Mouse (Mus musculus): ENCODE results near the gene Slc51b. TPM values are rescaled to one million over a fixed set of nuclear protein-coding genes. Genes with fewer than 3 reads are reported as not detected.

Gene Slc51b
- not detected in 2 replicates for total RNA-seq (2014; fragmentation: Nextera tagmentation)
- total RNA-seq (2017) = not detected in 2 replicates

DNA sequence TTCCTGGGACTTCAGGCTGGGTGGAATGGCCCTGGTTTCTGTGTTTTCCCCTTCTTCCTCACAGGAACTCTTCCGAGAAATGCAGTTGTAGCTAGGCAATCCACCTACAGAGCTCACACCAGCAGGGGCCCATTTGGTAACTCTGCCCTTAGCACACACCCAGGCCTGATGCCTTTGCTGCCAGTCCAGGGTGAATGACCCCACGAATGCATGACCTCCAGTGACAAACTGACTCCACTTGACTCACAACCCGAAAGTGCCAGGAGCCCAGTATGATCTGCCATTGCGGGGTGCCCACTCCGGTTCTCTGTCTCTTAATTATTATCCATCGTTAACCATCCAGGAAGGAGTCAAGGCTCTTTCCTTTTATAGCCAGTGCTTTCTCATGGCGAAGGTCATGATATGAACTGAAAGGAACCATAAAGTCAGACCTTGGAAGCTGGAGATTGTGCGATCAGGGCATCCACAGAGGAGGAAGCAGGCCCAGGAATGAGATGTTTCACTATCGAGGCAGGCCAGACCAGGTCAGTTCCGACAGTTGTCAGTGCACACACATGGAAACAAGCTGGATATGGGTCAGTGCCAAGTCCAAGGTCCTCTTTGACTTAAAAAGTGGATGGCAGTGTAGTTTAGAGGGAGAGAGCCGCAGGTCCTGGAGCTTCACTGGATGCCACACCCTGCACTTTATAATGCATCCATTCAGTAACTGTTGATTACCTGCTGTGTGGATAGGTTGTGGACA, at the start of gene Slc51b:
Slc51b (minus strand) TSS at position 196 of the 742 bp plus-strand sequence.
- no peak for ATAC-seq (replicated peaks; ENCODE audit: poor library complexity, severe bottlenecking)

- ATAC-seq (replicated peaks; ENCODE audit: poor library complexity, severe bottlenecking) = no peak
Observed at GRCm38 (mm10) chr9:65467686-65468085, 44.9 kb upstream of the Slc51b start.

DNA sequence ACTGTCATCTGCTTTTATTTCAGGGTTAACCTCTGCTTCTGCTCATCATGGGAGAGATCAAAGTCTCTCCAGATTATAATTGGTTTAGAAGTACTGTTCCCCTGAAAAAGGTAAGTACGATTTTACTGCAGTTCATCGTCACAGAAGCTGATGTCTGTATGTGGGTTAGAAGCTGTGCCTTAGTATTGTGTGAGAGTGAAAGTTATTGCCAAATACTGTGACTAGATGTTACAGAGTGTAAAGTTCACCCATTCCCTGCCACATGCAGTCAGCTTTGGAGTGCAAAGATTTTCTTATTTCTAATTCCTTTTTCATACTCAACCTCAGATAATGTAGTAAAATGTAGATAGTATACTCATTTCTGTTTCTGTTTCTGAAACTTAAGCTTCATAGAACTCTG, 42.5 kb upstream of the Slc51b start:
- ATAC-seq (replicated peaks; ENCODE audit: poor library complexity, severe bottlenecking) = no peak

- no peak for ATAC-seq (replicated peaks; ENCODE audit: poor library complexity, severe bottlenecking)
Observed at GRCm38 (mm10) chr9:65464161-65464560, 41.4 kb upstream of the Slc51b start.

GRCm38 (mm10) chr9:65462544-65462943, 39.8 kb upstream of the Slc51b start:
- ATAC-seq (replicated peaks; ENCODE audit: poor library complexity, severe bottlenecking) = no peak

DNA sequence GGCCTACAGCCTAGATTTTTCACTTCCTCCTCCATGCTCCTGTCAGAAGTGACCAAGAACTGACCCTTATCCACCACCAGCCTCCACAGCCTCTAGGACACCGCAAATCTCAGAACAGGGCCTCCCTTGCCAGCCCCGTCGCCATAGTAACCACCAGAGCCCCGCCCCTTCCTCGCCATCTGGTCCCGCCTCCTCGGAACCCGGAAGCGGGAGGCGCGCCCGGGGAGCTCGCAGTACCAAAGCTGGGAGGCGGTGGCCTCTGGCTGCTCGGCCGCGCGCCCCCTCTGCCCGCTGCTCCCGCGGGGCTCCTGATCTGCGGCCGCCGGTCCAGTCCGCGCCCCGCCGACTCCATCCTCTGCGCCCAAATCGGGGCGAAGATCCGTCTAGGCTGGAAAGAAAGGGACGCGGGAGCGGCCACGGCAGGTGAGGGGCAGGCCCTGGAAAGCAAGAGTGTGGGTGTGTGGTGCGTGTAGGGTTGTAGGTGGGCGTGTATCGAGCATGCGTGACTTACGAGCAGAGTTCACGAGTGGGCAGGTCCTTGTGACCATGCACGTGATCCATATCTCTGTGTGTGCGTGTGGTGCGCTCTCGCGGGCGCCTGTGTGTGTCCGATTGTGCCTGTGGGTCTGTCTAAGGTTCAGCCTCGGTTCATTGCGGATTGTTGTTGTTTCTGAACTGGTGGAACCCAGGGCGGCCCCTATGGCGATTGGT, 38.1 kb upstream of the Slc51b start, which contains the start of gene Spg21:
Spg21 (plus strand) TSS at position 216 of the 711 bp plus-strand sequence.
- peak; percentile 97 for ATAC-seq (replicated peaks; ENCODE audit: poor library complexity, severe bottlenecking)

DNA sequence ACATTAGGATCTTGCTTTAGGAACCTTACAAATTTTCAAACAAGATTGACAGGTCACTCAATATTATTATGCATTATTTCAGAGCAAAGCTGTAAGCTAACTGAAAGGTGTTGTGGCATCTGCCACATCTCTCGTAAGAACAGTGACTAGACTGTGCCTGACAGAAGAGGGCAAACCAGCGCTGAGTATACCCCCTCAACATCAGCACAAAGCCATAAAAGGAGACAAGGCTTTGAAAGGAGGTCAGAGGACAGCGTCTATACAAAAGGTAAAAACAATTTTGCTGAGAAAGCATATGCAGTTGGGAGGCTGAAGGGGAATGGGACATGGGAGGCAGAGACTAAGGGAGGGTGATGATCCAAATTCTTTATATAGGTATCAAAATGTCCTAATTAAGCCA, 37.4 kb upstream of the Slc51b start:
- no peak for ATAC-seq (replicated peaks; ENCODE audit: poor library complexity, severe bottlenecking)

- ATAC-seq (replicated peaks; ENCODE audit: poor library complexity, severe bottlenecking) = no peak
Observed at GRCm38 (mm10) chr9:65458975-65459374, 36.2 kb upstream of the Slc51b start.

DNA sequence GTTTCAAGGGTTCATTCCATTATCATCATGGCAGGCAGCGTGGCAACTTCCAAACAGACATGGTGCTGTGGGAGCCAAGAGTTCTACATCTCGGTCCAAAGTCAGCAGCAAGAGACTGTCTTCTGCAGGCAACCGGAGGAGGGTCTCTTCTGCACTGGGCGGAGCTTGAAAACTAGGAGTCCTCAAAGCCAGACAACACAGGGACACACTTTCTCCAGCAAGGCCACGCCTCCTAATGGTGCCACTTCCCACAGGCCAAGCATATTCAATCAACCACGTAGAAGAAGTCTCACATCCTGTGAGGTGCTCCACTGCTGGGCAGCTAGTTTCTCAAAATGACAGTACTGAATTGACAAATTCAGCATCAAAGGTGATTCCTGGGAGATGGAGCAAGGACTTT, 25.2 kb upstream of the Slc51b start:
- ATAC-seq (replicated peaks; ENCODE audit: poor library complexity, severe bottlenecking) = no peak

DNA sequence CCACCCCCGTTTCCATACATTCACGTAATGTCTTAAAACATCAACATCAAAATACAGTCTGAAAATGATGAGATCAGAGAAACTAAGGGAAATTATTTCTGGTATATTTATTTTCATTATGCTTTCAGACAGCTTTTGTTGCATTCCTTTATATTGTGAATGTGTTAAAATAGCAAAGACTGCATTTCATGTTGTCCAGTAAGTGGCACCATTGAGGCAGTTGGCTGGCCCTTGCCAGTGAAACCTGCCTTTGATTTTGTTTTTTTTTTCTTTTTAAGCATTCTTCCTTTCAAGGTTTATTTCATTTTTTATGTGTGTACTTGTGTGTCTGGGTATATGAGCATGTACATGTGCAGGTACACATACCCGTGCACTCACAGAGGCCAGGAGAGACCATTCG, 21.9 kb upstream of the Slc51b start:
- ATAC-seq (replicated peaks; ENCODE audit: poor library complexity, severe bottlenecking) = no peak

DNA sequence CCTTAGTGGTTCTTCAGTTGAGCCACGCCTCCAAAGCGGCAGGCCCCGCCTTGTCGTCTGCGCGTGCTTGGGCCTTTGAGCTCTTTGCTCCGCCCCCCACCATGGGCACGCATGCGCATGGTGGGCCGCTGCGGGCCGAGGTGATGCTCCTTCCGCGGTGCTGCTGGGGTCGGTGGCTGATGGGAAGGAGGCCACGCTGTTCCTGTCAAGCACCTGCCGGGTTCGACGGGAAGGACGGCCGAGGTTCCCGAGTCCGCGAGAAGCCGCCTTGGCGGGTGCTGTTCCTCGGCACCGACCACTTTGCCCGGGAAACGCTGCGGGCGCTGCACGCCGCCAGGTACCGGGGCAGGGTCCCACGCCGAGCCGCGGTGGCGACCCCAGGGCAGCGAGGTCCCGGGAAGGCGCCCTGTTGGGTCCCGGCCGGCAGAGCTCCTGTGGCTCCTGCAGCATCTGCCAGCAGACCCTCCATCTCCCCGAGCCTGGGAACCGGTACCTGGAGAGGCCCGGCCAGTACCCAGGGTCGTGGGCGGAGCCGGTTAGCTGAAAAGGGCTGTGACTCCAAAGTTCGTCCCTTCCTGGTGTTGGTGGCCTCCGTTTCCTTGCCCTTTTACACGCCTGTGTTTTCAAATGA, 13.0 kb upstream of the Slc51b start, which contains the start of gene Mtfmt:
Mtfmt (plus strand) TSS at position 112 of the 631 bp plus-strand sequence.
- peak; percentile 95 for ATAC-seq (replicated peaks; ENCODE audit: poor library complexity, severe bottlenecking)

- ATAC-seq (replicated peaks; ENCODE audit: poor library complexity, severe bottlenecking) = no peak
Observed at GRCm38 (mm10) chr9:65435211-65435610, 12.5 kb upstream of the Slc51b start.

GRCm38 (mm10) chr9:65434140-65434539, 11.4 kb upstream of the Slc51b start:
- peak; percentile 49 for ATAC-seq (replicated peaks; ENCODE audit: poor library complexity, severe bottlenecking)

DNA sequence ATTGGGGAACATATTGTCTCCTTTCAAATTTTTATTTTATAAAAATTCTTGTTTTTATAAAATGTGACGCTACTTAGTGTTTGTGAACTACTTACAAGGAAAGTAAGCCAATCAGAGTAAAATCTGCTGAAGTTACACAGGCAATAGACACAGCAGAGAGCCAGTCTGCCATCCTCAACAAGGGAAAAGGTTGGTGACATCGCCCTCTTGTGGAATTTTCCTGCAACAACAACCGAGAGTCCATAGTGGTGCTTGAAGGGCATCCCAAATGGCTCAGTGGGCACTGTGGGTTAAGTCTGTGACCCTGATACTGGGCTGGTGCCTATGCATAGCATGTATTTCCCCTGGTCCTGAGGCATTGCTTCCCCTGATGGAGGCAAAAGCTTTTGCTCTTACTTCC, 9.5 kb upstream of the Slc51b start:
- ATAC-seq (replicated peaks; ENCODE audit: poor library complexity, severe bottlenecking) = peak; percentile 46

- no peak for ATAC-seq (replicated peaks; ENCODE audit: poor library complexity, severe bottlenecking)
Observed at GRCm38 (mm10) chr9:65430921-65431320, 8.2 kb upstream of the Slc51b start.

DNA sequence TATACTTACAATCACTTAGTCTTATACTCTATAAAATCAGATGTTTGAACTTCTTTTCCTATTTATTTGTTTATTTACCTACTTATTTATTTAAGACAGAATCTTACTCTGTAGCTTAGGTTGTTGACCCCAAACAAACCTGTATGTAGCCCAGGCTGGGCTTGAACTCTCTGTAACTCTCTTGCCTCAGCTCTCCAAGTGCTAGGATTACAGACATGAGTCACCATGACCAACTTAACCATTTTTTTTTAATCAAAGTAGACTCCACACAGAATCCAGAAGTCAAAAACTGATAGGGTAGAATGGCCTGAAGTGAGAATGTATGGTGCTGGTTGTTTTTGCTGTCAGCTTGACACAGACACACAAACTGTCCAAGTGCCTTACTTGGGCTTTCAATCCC, 7.6 kb upstream of the Slc51b start:
- ATAC-seq (replicated peaks; ENCODE audit: poor library complexity, severe bottlenecking) = no peak

GRCm38 (mm10) chr9:65428003-65428402, 5.2 kb upstream of the Slc51b start:
- ATAC-seq (replicated peaks; ENCODE audit: poor library complexity, severe bottlenecking) = no peak

- ATAC-seq (replicated peaks; ENCODE audit: poor library complexity, severe bottlenecking) = no peak
Observed at GRCm38 (mm10) chr9:65427511-65427910, 4.8 kb upstream of the Slc51b start.

DNA sequence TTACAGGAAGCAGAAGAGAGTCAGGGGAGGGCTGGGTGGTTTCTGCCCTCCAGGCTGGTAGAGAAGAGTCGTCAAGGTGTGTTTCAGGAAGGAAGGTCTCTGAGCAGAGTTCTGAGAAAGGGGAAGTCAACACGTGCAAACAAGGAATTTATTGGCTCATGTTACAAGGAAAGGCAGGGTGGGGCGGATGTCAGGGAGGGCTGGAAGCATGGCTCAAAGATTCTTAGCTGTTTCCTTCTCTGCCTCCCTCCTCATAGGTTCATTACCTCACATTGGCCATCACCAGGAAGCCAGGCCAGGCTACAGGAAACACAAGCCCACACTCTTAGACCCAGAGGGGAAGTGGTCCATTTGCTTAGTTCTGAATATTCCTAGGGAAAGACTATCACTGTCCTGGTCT, 1.6 kb upstream of the Slc51b start:
- peak; percentile 82 for ATAC-seq (replicated peaks; ENCODE audit: poor library complexity, severe bottlenecking)

DNA sequence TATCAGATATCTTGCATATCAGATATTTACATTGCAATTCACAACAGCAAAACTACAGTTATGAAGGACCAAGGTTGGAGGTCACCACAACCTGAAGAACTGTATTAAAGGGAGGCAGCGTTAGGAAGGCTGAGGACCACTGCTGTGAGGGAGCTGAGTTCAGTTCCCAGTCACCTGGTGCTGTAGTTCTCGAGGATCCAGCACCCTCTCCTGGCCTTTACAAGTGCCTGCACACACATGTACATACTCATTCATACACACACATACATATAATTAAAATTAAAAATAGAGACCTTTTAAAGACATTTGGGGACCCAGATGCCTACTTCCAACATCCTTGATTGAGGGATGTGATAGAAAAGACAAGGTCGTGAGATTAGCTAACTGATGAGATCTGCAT, 3.1 kb downstream of the Slc51b start:
- no peak for ATAC-seq (replicated peaks; ENCODE audit: poor library complexity, severe bottlenecking)

DNA sequence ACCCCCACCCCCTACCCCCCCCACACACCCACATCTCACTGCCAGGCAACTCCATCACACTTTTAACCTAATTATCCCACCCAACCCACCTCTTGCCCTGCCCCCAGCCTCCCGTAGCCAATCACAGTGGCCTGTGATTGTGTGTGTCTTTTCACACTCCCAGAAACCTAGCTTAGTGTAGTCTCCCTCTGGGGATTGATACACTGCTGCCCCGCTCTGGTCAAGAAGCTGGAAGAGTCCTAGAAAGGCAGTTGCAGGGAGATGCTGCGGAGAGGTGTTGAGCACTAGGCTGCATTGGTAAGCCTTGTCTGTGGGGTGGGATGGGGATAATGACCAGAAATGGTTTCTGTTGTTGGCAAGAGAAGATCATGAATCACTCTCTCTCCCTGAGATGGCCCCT, 5.0 kb downstream of the Slc51b start:
- ATAC-seq (replicated peaks; ENCODE audit: poor library complexity, severe bottlenecking) = no peak

Data from granulocyte monocyte progenitor cell, adult 5-6 weeks (primary cell).